Mouse (Mus musculus) splenic B cell, adult 2 months (primary cell): ENCODE data around the gene Clec4b2.
"Not testable (repeated sequence)": the region's sequence is repeated elsewhere in the genome, so short reads cannot be mapped to it uniquely, and the experiment has no call there.

Experiments used
- DNase-seq: peaks from one replicate; pipeline ENCODE4 v3.0.0-alpha.2; 2011; ENCODE audit warnings: low read depth, low spot score
- H3K27me3 ChIP-seq: 2 replicates; pipeline ENCODE4 v1.6.1; 2012; ENCODE audit warnings: mild to moderate bottlenecking, low read length, moderate library complexity, mixed read lengths; ENCODE audit not compliant: control insufficient read depth, poor library complexity, insufficient read depth, severe bottlenecking
- H3K36me3 ChIP-seq: 2 replicates; pipeline ENCODE4 v1.6.1; 2012; ENCODE audit warnings: mild to moderate bottlenecking, low read length, moderate library complexity, mixed read lengths; ENCODE audit not compliant: control insufficient read depth, poor library complexity, insufficient read depth, severe bottlenecking

The Clec4b2 gene

GRCm38 (mm10) chr6:123172593-123172992 is at the start of gene Clec4b2:
Gene Clec4b2, plus strand, starts transcription at chr6:123172893.
- H3K36me3 ChIP-seq, result no peaks in the 10 kb centered on the region
- no peaks in the 10 kb centered on the region for H3K27me3 ChIP-seq
- no peak for DNase-seq

GRCm38 (mm10) chr6:123123195-123123594 is 49.5 kb upstream of the Clec4b2 start:
- peak; percentile 5 for DNase-seq
- Histone ChIP-seq H3K36me3 (no peaks in the 10 kb centered on the region), H3K27me3 (no peaks in the 10 kb centered on the region)

GRCm38 (mm10) chr6:123127173-123127572 is 45.5 kb upstream of the Clec4b2 start:
- no peaks in the 10 kb centered on the region for H3K36me3 ChIP-seq
- H3K27me3 ChIP-seq, result no peaks in the 10 kb centered on the region

GRCm38 (mm10) chr6:123137766-123138526 is 34.7 kb upstream of the Clec4b2 start:
- H3K36me3 ChIP-seq, DNase-seq, H3K27me3 ChIP-seq: not testable (repeated sequence)

More at GRCm38 (mm10) chr6:123127173-123127572, 45.5 kb upstream of the Clec4b2 start:
- DNase-seq, result no peak

- no peaks in the 10 kb centered on the region for H3K27me3 ChIP-seq
Measured at GRCm38 (mm10) chr6:123170106-123170505, 2.6 kb upstream of the Clec4b2 start.

GRCm38 (mm10) chr6:123171040-123171439 is 1.7 kb upstream of the Clec4b2 start:
- DNase-seq, result no peak
- no peaks in the 10 kb centered on the region for H3K36me3 ChIP-seq
- H3K27me3 ChIP-seq, result no peaks in the 10 kb centered on the region

More at GRCm38 (mm10) chr6:123170106-123170505, 2.6 kb upstream of the Clec4b2 start:
- H3K36me3 ChIP-seq, result no peaks in the 10 kb centered on the region
- no peak for DNase-seq

GRCm38 (mm10) chr6:123175549-123175948 is 2.9 kb downstream of the Clec4b2 start:
- H3K36me3 ChIP-seq, result no peaks in the 10 kb centered on the region

GRCm38 (mm10) chr6:123184862-123185261 is 12.2 kb downstream of the Clec4b2 start:
- peak; percentile 3 for DNase-seq
- H3K36me3 ChIP-seq, H3K27me3 ChIP-seq: not testable (repeated sequence)

More at GRCm38 (mm10) chr6:123175549-123175948, 2.9 kb downstream of the Clec4b2 start:
- no peak for DNase-seq
- no peaks in the 10 kb centered on the region for H3K27me3 ChIP-seq

- H3K36me3 ChIP-seq, result no peaks in the 10 kb centered on the region
- no peak for DNase-seq
- H3K27me3 ChIP-seq, result no peaks in the 10 kb centered on the region
Measured at GRCm38 (mm10) chr6:123207187-123208076, 34.7 kb downstream of the Clec4b2 start.

- H3K36me3 ChIP-seq, H3K27me3 ChIP-seq, DNase-seq: not testable (repeated sequence)
Measured at GRCm38 (mm10) chr6:123208077-123208439, 35.4 kb downstream of the Clec4b2 start.

- DNase-seq, result no peak
- Histone ChIP-seq H3K27me3 (no peaks in the 10 kb centered on the region), H3K36me3 (no peaks in the 10 kb centered on the region)
Measured at GRCm38 (mm10) chr6:123211726-123212125, 39.0 kb downstream of the Clec4b2 start.

- Histone ChIP-seq H3K36me3 (no peaks in the 10 kb centered on the region), H3K27me3 (no peaks in the 10 kb centered on the region)
- DNase-seq, result peak; percentile 1
Measured at GRCm38 (mm10) chr6:123227519-123228166, 55.0 kb downstream of the Clec4b2 start.

- Histone ChIP-seq H3K27me3 (no peaks in the 10 kb centered on the region), H3K36me3 (no peaks in the 10 kb centered on the region)
- DNase-seq, result no peak
Measured at GRCm38 (mm10) chr6:123229644-123230043, 57.0 kb downstream of the Clec4b2 start, which contains the start of gene Clec4n. Gene Clec4n, plus strand, starts transcription at chr6:123229843.

- Histone ChIP-seq H3K27me3 (no peaks in the 10 kb centered on the region), H3K36me3 (no peaks in the 10 kb centered on the region)
- no peak for DNase-seq
Measured at GRCm38 (mm10) chr6:123231149-123231548, 58.5 kb downstream of the Clec4b2 start.
